Mouse (Mus musculus) stomach, postnatal 0 days (tissue): ENCODE results near the gene Dazl.

ENCODE experiments used
- CTCF ChIP-seq: IDR thresholded peaks from 2 replicates; pipeline ENCODE4 v1.5.1; 2016; ENCODE audit warnings: antibody characterized with exemption, low read depth, mild to moderate bottlenecking, moderate library complexity
- EP300 ChIP-seq: optimal IDR thresholded peaks from 2 replicates; pipeline ENCODE3; 2016; ENCODE audit warnings: antibody characterized with exemption

- TF ChIP-seq CTCF (no peak), EP300 (no peak)
Measured at GRCm38 (mm10) chr17:50293241-50293731, at the start of gene Dazl.
